Mouse (Mus musculus) heart, embryonic 13.5 days (tissue): Measurements from ENCODE around the gene Siah3. TPM values are rescaled to one million over a fixed set of nuclear protein-coding genes. Genes with fewer than 3 reads are reported as not detected.

Source experiments
- ATAC-seq: fragments of 200-750 bp; cut with Nextera tagmentation; 2 replicates; pipeline ENCODE4 v1.8.0; 2017; ENCODE audit warnings: moderate TSS enrichment; ENCODE audit not compliant: insufficient number of reproducible peaks, low FRiP score, low TSS enrichment; ENCODE audit errors: extremely low read depth
- H3K27ac ChIP-seq: fragments of 300-500 bp; sonication (generic); replicated peaks from 2 replicates; pipeline ENCODE4 v1.5.1; 2015; ENCODE audit warnings: moderate library complexity, mild to moderate bottlenecking, inconsistent platforms
- H3K27me3 ChIP-seq: fragments of 300-500 bp; sonication (generic); replicated peaks from 2 replicates; pipeline ENCODE4 v1.6.1; 2015; ENCODE audit warnings: mild to moderate bottlenecking, inconsistent platforms
- H3K36me3 ChIP-seq: fragments of 300-500 bp; sonication (generic); 2 replicates; pipeline ENCODE4 v1.6.1; 2015; ENCODE audit warnings: mild to moderate bottlenecking, inconsistent platforms
- H3K4me1 ChIP-seq: fragments of 300-500 bp; sonication (generic); 2 replicates; pipeline ENCODE4 v1.6.1; 2015; ENCODE audit warnings: inconsistent platforms
- H3K4me2 ChIP-seq: fragments of 300-500 bp; sonication (generic); 2 replicates; pipeline ENCODE4 v1.6.1; 2015; ENCODE audit warnings: inconsistent platforms, mild to moderate bottlenecking, moderate library complexity
- H3K4me3 ChIP-seq: fragments of 300-500 bp; sonication (generic); 2 replicates; pipeline ENCODE4 v1.5.1; 2015; ENCODE audit warnings: moderate library complexity, mild to moderate bottlenecking, inconsistent platforms
- H3K9ac ChIP-seq: fragments of 300-500 bp; sonication (generic); 2 replicates; pipeline ENCODE4 v1.6.1; 2015; ENCODE audit warnings: inconsistent platforms, mild to moderate bottlenecking, moderate library complexity
- H3K9me3 ChIP-seq: fragments of 300-500 bp; sonication (generic); 2 replicates; pipeline ENCODE4 v1.6.1; 2016; ENCODE audit warnings: inconsistent platforms
- WGBS: fragments of 180-500 bp; shearing (Covaris S2); methylation state at CpG from one replicate; pipeline ENCODE4 v1.1.7; 2015; ENCODE audit warnings: mixed read lengths; 5-methylcytosine and 5-hydroxymethylcytosine counted together
- polyA plus RNA-seq: library from polyadenylated mRNA; unstranded; fragments of >200 nt; fragmentation: Nextera tagmentation; extraction: Ambion mirVana; gene quantifications from 2 replicates; pipeline ENCODE4 v1.2.1, GENCODE M21; 2015

Gene Siah3
- polyA plus RNA-seq, 1 experiment from 2014 or later = not detected

- no peaks in the 10 kb centered on the region for H3K4me1 ChIP-seq
- H3K27me3 ChIP-seq = no peaks in the 10 kb centered on the region
- no peak overlapping the region for H3K4me2 ChIP-seq
- H3K9me3 ChIP-seq = no peaks in the 10 kb centered on the region
- H3K36me3 ChIP-seq = no peaks in the 10 kb centered on the region
- H3K4me3 ChIP-seq = no peak overlapping the region
- 77% methylated on average over 4 of the region's 4 CpGs for WGBS
- no peak for ATAC-seq
- H3K9ac ChIP-seq = no peak overlapping the region
- no peak overlapping the region for H3K27ac ChIP-seq
Observed at GRCm38 (mm10) chr14:75468941-75469340, 13.2 kb downstream of the Siah3 start.

- H3K4me3 ChIP-seq = no peak overlapping the region
- no peaks in the 10 kb centered on the region for H3K9me3 ChIP-seq
- no peak overlapping the region for H3K9ac ChIP-seq
- ATAC-seq = no peak
- no peak overlapping the region for H3K27ac ChIP-seq
- H3K4me1 ChIP-seq = no peaks in the 10 kb centered on the region
- WGBS = 63% methylated on average over 9 of the region's 9 CpGs
- H3K36me3 ChIP-seq = no peaks in the 10 kb centered on the region
- no peaks in the 10 kb centered on the region for H3K27me3 ChIP-seq
- H3K4me2 ChIP-seq = no peak overlapping the region
Observed at GRCm38 (mm10) chr14:75473061-75473930, 17.5 kb downstream of the Siah3 start.

- WGBS = 83% methylated on average over 2 of the region's 2 CpGs
- Histone ChIP-seq H3K9ac (no peak overlapping the region), H3K9me3 (no peaks in the 10 kb centered on the region), H3K36me3 (no peaks in the 10 kb centered on the region), H3K4me3 (no peak overlapping the region), H3K27me3 (no peaks in the 10 kb centered on the region), H3K4me1 (no peaks in the 10 kb centered on the region), H3K27ac (no peak overlapping the region), H3K4me2 (no peak overlapping the region)
- no peak for ATAC-seq
Observed at GRCm38 (mm10) chr14:75475887-75476286, 20.1 kb downstream of the Siah3 start.

- H3K4me2 ChIP-seq = no peak overlapping the region
Observed at GRCm38 (mm10) chr14:75482231-75483175, 26.7 kb downstream of the Siah3 start.

GRCm38 (mm10) chr14:75483176-75483546 lies 27.4 kb downstream of the Siah3 start:
- Histone ChIP-seq H3K27ac (no peak overlapping the region), H3K9ac (no peak overlapping the region), H3K4me1 (no peaks in the 10 kb centered on the region), H3K9me3 (no peaks in the 10 kb centered on the region), H3K4me3 (no peak overlapping the region), H3K4me2 (no peak overlapping the region), H3K27me3 (no peaks in the 10 kb centered on the region), H3K36me3 (no peaks in the 10 kb centered on the region)
- no peak for ATAC-seq
- WGBS = 81% methylated on average over 6 of the region's 6 CpGs

More at GRCm38 (mm10) chr14:75482231-75483175, 26.7 kb downstream of the Siah3 start:
- no peaks in the 10 kb centered on the region for H3K36me3 ChIP-seq
- no peaks in the 10 kb centered on the region for H3K27me3 ChIP-seq
- H3K4me1 ChIP-seq = no peaks in the 10 kb centered on the region
- H3K9ac ChIP-seq = no peak overlapping the region
- no peak for ATAC-seq
- H3K27ac ChIP-seq = no peak overlapping the region
- 71% methylated on average over 15 of the region's 15 CpGs for WGBS
- no peaks in the 10 kb centered on the region for H3K9me3 ChIP-seq
- H3K4me3 ChIP-seq = no peak overlapping the region

- Histone ChIP-seq H3K4me1 (peaks cover 15% of the 10 kb centered on the region), H3K36me3 (no peaks in the 10 kb centered on the region), H3K27me3 (no peaks in the 10 kb centered on the region), H3K27ac (no peak overlapping the region), H3K4me3 (no peak overlapping the region), H3K9me3 (no peaks in the 10 kb centered on the region), H3K9ac (no peak overlapping the region), H3K4me2 (no peak overlapping the region)
- no peak for ATAC-seq
- WGBS = 82% methylated on average over 7 of the region's 7 CpGs
Observed at GRCm38 (mm10) chr14:75487932-75488331, 32.1 kb downstream of the Siah3 start.

- Histone ChIP-seq H3K27ac (no peak overlapping the region), H3K4me1 (peaks cover 15% of the 10 kb centered on the region), H3K36me3 (no peaks in the 10 kb centered on the region), H3K4me2 (no peak overlapping the region), H3K9me3 (no peaks in the 10 kb centered on the region), H3K4me3 (no peak overlapping the region), H3K9ac (no peak overlapping the region), H3K27me3 (no peaks in the 10 kb centered on the region)
- no peak for ATAC-seq
- 79% methylated on average over 14 of the region's 14 CpGs for WGBS
Observed at GRCm38 (mm10) chr14:75493555-75494194, 37.9 kb downstream of the Siah3 start.

GRCm38 (mm10) chr14:75494926-75495325 lies 39.1 kb downstream of the Siah3 start:
- Histone ChIP-seq H3K9me3 (no peaks in the 10 kb centered on the region), H3K27me3 (no peaks in the 10 kb centered on the region), H3K9ac (no peak overlapping the region), H3K4me2 (no peak overlapping the region), H3K27ac (no peak overlapping the region), H3K4me3 (no peak overlapping the region), H3K36me3 (no peaks in the 10 kb centered on the region), H3K4me1 (peaks cover 11% of the 10 kb centered on the region)
- ATAC-seq = no peak
- WGBS = 74% methylated on average over 6 of the region's 6 CpGs

- Histone ChIP-seq H3K9me3 (no peaks in the 10 kb centered on the region), H3K36me3 (no peaks in the 10 kb centered on the region), H3K27me3 (peaks cover 10% of the 10 kb centered on the region), H3K27ac (no peak overlapping the region), H3K4me1 (peaks cover 24% of the 10 kb centered on the region), H3K4me2 (no peak overlapping the region), H3K9ac (no peak overlapping the region), H3K4me3 (no peak overlapping the region)
- ATAC-seq = no peak
- 56% methylated on average over 3 of the region's 3 CpGs for WGBS
Observed at GRCm38 (mm10) chr14:75501501-75501990, 45.8 kb downstream of the Siah3 start.

GRCm38 (mm10) chr14:75502446-75502845 lies 46.7 kb downstream of the Siah3 start:
- ATAC-seq = no peak; the same call in 1 of the 2 replicates
- Histone ChIP-seq H3K9me3 (no peaks in the 10 kb centered on the region), H3K4me2 (no peak overlapping the region), H3K27ac (no peak overlapping the region), H3K4me3 (no peak overlapping the region), H3K9ac (no peak overlapping the region), H3K27me3 (peaks cover 10% of the 10 kb centered on the region), H3K36me3 (no peaks in the 10 kb centered on the region), H3K4me1 (peaks cover 24% of the 10 kb centered on the region)
- 40% methylated on average over 8 of the region's 8 CpGs for WGBS

- H3K4me2 ChIP-seq = no peak overlapping the region
- H3K36me3 ChIP-seq = no peaks in the 10 kb centered on the region
- no peak for ATAC-seq
- H3K9me3 ChIP-seq = no peaks in the 10 kb centered on the region
- WGBS = 41% methylated on average over 2 of the region's 2 CpGs
- peaks cover 24% of the 10 kb centered on the region for H3K4me1 ChIP-seq
- H3K4me3 ChIP-seq = no peak overlapping the region
- H3K27me3 ChIP-seq = peaks cover 10% of the 10 kb centered on the region
- H3K9ac ChIP-seq = no peak overlapping the region
- 0 out of 2 replicates have a peak overlapping the region, but pooled peaks have one; percentile 8 for H3K27ac ChIP-seq
Observed at GRCm38 (mm10) chr14:75504255-75504654, 48.5 kb downstream of the Siah3 start.
